In genomic region chr10:45668266-45668665, GRCm38 (mm10) we compare ENCODE assay signal across 16 mouse cellular contexts.
"Had no signal": no experiment of that assay in that cellular context is flagged by ENCODE, and none has a peak within 500 bp of the region (broad histone marks: within the 10 kb centered on the region; RNA-seq: fewer than 3 reads in every experiment).

No protein-coding gene starts in this region.

- H3K36me3 ChIP-seq: midbrain, embryonic 12.5 days; stomach, embryonic 15.5 days had no signal

- H3K4me1 ChIP-seq: midbrain, embryonic 12.5 days; neural tube, embryonic 13.5 days; neural tube, embryonic 15.5 days; stomach, embryonic 15.5 days had no signal

- H3K9me3 ChIP-seq: midbrain, embryonic 12.5 days; neural tube, embryonic 15.5 days; stomach, embryonic 15.5 days had no signal

- H3K27ac ChIP-seq: midbrain, embryonic 10.5 days; midbrain, embryonic 12.5 days; neural tube, embryonic 13.5 days; neural tube, embryonic 15.5 days; stomach, embryonic 15.5 days; stomach, postnatal 0 days had no signal

- H3K27me3 ChIP-seq: midbrain, embryonic 12.5 days; neural tube, embryonic 13.5 days; neural tube, embryonic 15.5 days; stomach, embryonic 15.5 days had no signal

- DNase-seq: lung, adult 18-20 months; lung, embryonic 14.5 days; lung, postnatal 10 days; lung, postnatal 4 days; midbrain, embryonic 14.5 days; right cerebral cortex, postnatal 14 days; thymus, adult 2 months; thymus, postnatal 25 days; thymus, postnatal 4 days had no signal

- H3K4me3 ChIP-seq: midbrain, embryonic 10.5 days; midbrain, embryonic 12.5 days; myocyte; neural tube, embryonic 13.5 days; neural tube, embryonic 15.5 days; stomach, embryonic 15.5 days had no signal
